Mouse (Mus musculus): ENCODE measurements around the gene Diras1. TPM values are rescaled to one million over a fixed set of nuclear protein-coding genes. Genes with fewer than 3 reads are reported as not detected.

Gene Diras1
- polyA plus RNA-seq, 1 experiment, result 83.8 TPM

- H3K27ac ChIP-seq (ENCODE audit: insufficient read depth, low read length), result no peak overlapping the region
Observed at GRCm38 (mm10) chr10:80985241-80985969, 40.1 kb downstream of the Diras1 start.

GRCm38 (mm10) chr10:80984223-80984622, 41.2 kb downstream of the Diras1 start:
- H3K4me1 ChIP-seq (ENCODE audit: control insufficient read depth, insufficient read depth, low read length), result no peaks in the 10 kb centered on the region; the same call in 1 of the 2 replicates
- no peak overlapping the region for H3K4me3 ChIP-seq (ENCODE audit: insufficient read depth, low read length)
- H3K27ac ChIP-seq (ENCODE audit: insufficient read depth, low read length), result no peak overlapping the region
- TF ChIP-seq POLR2A (IDR thresholded peaks at IDR 0.05; ENCODE audit: extremely low read depth, insufficient read depth, low read length) (no peak), CTCF (IDR thresholded peaks at IDR 0.05; ENCODE audit: extremely low read depth, insufficient read depth, low read length) (no peak)

More at GRCm38 (mm10) chr10:80985241-80985969, 40.1 kb downstream of the Diras1 start:
- TF ChIP-seq POLR2A (IDR thresholded peaks at IDR 0.05; ENCODE audit: extremely low read depth, insufficient read depth, low read length) (no peak), CTCF (IDR thresholded peaks at IDR 0.05; ENCODE audit: extremely low read depth, insufficient read depth, low read length) (no peak)
- Histone ChIP-seq H3K4me3 (ENCODE audit: insufficient read depth, low read length) (peak overlapping the region; percentile 41), H3K4me1 (ENCODE audit: control insufficient read depth, insufficient read depth, low read length) (no peaks in the 10 kb centered on the region; the same call in 1 of the 2 replicates)

GRCm38 (mm10) chr10:80982381-80982780, 43.1 kb downstream of the Diras1 start:
- TF ChIP-seq POLR2A (IDR thresholded peaks at IDR 0.05; ENCODE audit: extremely low read depth, insufficient read depth, low read length) (no peak), CTCF (IDR thresholded peaks at IDR 0.05; ENCODE audit: extremely low read depth, insufficient read depth, low read length) (no peak)
- no peaks in the 10 kb centered on the region; the same call in 1 of the 2 replicates for H3K4me1 ChIP-seq (ENCODE audit: control insufficient read depth, insufficient read depth, low read length)
- H3K4me3 ChIP-seq (ENCODE audit: insufficient read depth, low read length), result no peak overlapping the region
- no peak overlapping the region for H3K27ac ChIP-seq (ENCODE audit: insufficient read depth, low read length)

- H3K4me1 ChIP-seq (ENCODE audit: control insufficient read depth, insufficient read depth, low read length), result no peaks in the 10 kb centered on the region; the same call in 1 of the 2 replicates
- H3K27ac ChIP-seq (ENCODE audit: insufficient read depth, low read length), result no peak overlapping the region
- TF ChIP-seq CTCF (IDR thresholded peaks at IDR 0.05; ENCODE audit: extremely low read depth, insufficient read depth, low read length) (no peak), POLR2A (IDR thresholded peaks at IDR 0.05; ENCODE audit: extremely low read depth, insufficient read depth, low read length) (no peak)
- no peak overlapping the region for H3K4me3 ChIP-seq (ENCODE audit: insufficient read depth, low read length)
Observed at GRCm38 (mm10) chr10:80981564-80982112, 43.8 kb downstream of the Diras1 start.

GRCm38 (mm10) chr10:80975478-80975877, 50.0 kb downstream of the Diras1 start:
- Histone ChIP-seq H3K4me1 (ENCODE audit: control insufficient read depth, insufficient read depth, low read length) (no peaks in the 10 kb centered on the region; the same call in none of the 2 replicates), H3K4me3 (ENCODE audit: insufficient read depth, low read length) (no peak overlapping the region), H3K27ac (ENCODE audit: insufficient read depth, low read length) (no peak overlapping the region)
- TF ChIP-seq CTCF (IDR thresholded peaks at IDR 0.05; ENCODE audit: extremely low read depth, insufficient read depth, low read length) (no peak), POLR2A (IDR thresholded peaks at IDR 0.05; ENCODE audit: extremely low read depth, insufficient read depth, low read length) (no peak)

- no peak overlapping the region for H3K4me3 ChIP-seq (ENCODE audit: insufficient read depth, low read length)
- H3K4me1 ChIP-seq (ENCODE audit: control insufficient read depth, insufficient read depth, low read length), result no peaks in the 10 kb centered on the region; the same call in none of the 2 replicates
- TF ChIP-seq CTCF (IDR thresholded peaks at IDR 0.05; ENCODE audit: extremely low read depth, insufficient read depth, low read length), result no peak
- TF ChIP-seq POLR2A (IDR thresholded peaks at IDR 0.05; ENCODE audit: extremely low read depth, insufficient read depth, low read length), result no peak
- no peak overlapping the region for H3K27ac ChIP-seq (ENCODE audit: insufficient read depth, low read length)
Observed at GRCm38 (mm10) chr10:80973722-80974121, 51.7 kb downstream of the Diras1 start.

GRCm38 (mm10) chr10:80972071-80972987, 53.1 kb downstream of the Diras1 start:
- H3K4me1 ChIP-seq (ENCODE audit: control insufficient read depth, insufficient read depth, low read length), result no peaks in the 10 kb centered on the region; the same call in none of the 2 replicates
- TF ChIP-seq POLR2A (IDR thresholded peaks at IDR 0.05; ENCODE audit: extremely low read depth, insufficient read depth, low read length), result no peak
- TF ChIP-seq CTCF (IDR thresholded peaks at IDR 0.05; ENCODE audit: extremely low read depth, insufficient read depth, low read length), result no peak
- H3K4me3 ChIP-seq (ENCODE audit: insufficient read depth, low read length), result no peak overlapping the region

GRCm38 (mm10) chr10:80971533-80971932, 53.9 kb downstream of the Diras1 start:
- H3K27ac ChIP-seq (ENCODE audit: insufficient read depth, low read length), result no peak overlapping the region
- H3K4me1 ChIP-seq (ENCODE audit: control insufficient read depth, insufficient read depth, low read length), result no peaks in the 10 kb centered on the region; the same call in none of the 2 replicates
- TF ChIP-seq POLR2A (IDR thresholded peaks at IDR 0.05; ENCODE audit: extremely low read depth, insufficient read depth, low read length) (no peak), CTCF (IDR thresholded peaks at IDR 0.05; ENCODE audit: extremely low read depth, insufficient read depth, low read length) (no peak)
- no peak overlapping the region for H3K4me3 ChIP-seq (ENCODE audit: insufficient read depth, low read length)

More at GRCm38 (mm10) chr10:80972071-80972987, 53.1 kb downstream of the Diras1 start:
- no peak overlapping the region for H3K27ac ChIP-seq (ENCODE audit: insufficient read depth, low read length)

GRCm38 (mm10) chr10:80970159-80970558, 55.3 kb downstream of the Diras1 start:
- Histone ChIP-seq H3K4me1 (ENCODE audit: control insufficient read depth, insufficient read depth, low read length) (no peaks in the 10 kb centered on the region; the same call in none of the 2 replicates), H3K27ac (ENCODE audit: insufficient read depth, low read length) (no peak overlapping the region), H3K4me3 (ENCODE audit: insufficient read depth, low read length) (no peak overlapping the region)
- TF ChIP-seq CTCF (IDR thresholded peaks at IDR 0.05; ENCODE audit: extremely low read depth, insufficient read depth, low read length) (no peak), POLR2A (IDR thresholded peaks at IDR 0.05; ENCODE audit: extremely low read depth, insufficient read depth, low read length) (no peak)

Other genes with a start within 250 kb of the Diras1 start
- 38.9 and 46.1 TPM in 2 replicates for gene Sf3a2, start 227.5 kb downstream of the Diras1 start, polyA plus RNA-seq (2012; rRNA removed)
- 59.5 and 62.6 TPM in 2 replicates for gene Plekhj1, start 227.0 kb downstream of the Diras1 start, polyA plus RNA-seq (2012; rRNA removed)
- gene Amh, start 220.4 kb downstream of the Diras1 start, polyA plus RNA-seq (2012; rRNA removed), result 1.6 and 2.3 TPM in 2 replicates
- 4.7 and 5.0 TPM in 2 replicates for gene Jsrp1, start 212.2 kb downstream of the Diras1 start, polyA plus RNA-seq (2012; rRNA removed)
- gene Oaz1, start 199.0 kb downstream of the Diras1 start, polyA plus RNA-seq (2012; rRNA removed), result 643 and 729 TPM in 2 replicates
- gene Lingo3, start 181.6 kb downstream of the Diras1 start, polyA plus RNA-seq (2012; rRNA removed), result 24.8 and 29.4 TPM in 2 replicates
- gene Lsm7, start 170.5 kb downstream of the Diras1 start, polyA plus RNA-seq (2012; rRNA removed), result 223 and 238 TPM in 2 replicates
- 94.2 and 96.5 TPM in 2 replicates for gene Sppl2b, start 170.4 kb downstream of the Diras1 start, polyA plus RNA-seq (2012; rRNA removed)
- 0.21 and 0.40 TPM in 2 replicates for gene Tmprss9, start 153.8 kb downstream of the Diras1 start, polyA plus RNA-seq (2012; rRNA removed)
- 207 and 219 TPM in 2 replicates for gene Timm13, start 124.7 kb downstream of the Diras1 start, polyA plus RNA-seq (2012; rRNA removed)
- 23.6 and 24.5 TPM in 2 replicates for gene Lmnb2, start 107.4 kb downstream of the Diras1 start, polyA plus RNA-seq (2012; rRNA removed)
- gene Gadd45b, start 95.6 kb downstream of the Diras1 start, polyA plus RNA-seq (2012; rRNA removed), result 23.9 and 25.6 TPM in 2 replicates
- 77.9 and 152 TPM in 2 replicates for gene Gng7, start 10.7 kb downstream of the Diras1 start, polyA plus RNA-seq (2012; rRNA removed)
- 72.8 and 73.0 TPM in 2 replicates for gene Slc39a3, start 11.8 kb upstream of the Diras1 start, polyA plus RNA-seq (2012; rRNA removed)
- 222 and 228 TPM in 2 replicates for gene Sgta, start 34.5 kb upstream of the Diras1 start, polyA plus RNA-seq (2012; rRNA removed)
- 66.2 and 68.5 TPM in 2 replicates for gene Thop1, start 44.4 kb upstream of the Diras1 start, polyA plus RNA-seq (2012; rRNA removed)
- gene Creb3l3, start 73.2 kb upstream of the Diras1 start, polyA plus RNA-seq (2012; rRNA removed), result 0.42 TPM in 2 replicates
- gene Map2k2, start 80.3 kb upstream of the Diras1 start, polyA plus RNA-seq (2012; rRNA removed), result 192 and 201 TPM in 2 replicates
- gene Zbtb7a, start 109.6 kb upstream of the Diras1 start, polyA plus RNA-seq (2012; rRNA removed), result 46.9 and 49.9 TPM in 2 replicates
- gene Pias4, start 142.3 kb upstream of the Diras1 start, polyA plus RNA-seq (2012; rRNA removed), result 21.3 and 22.5 TPM in 2 replicates
- 1,040 and 1,088 TPM in 2 replicates for gene Eef2, start 151.0 kb upstream of the Diras1 start, polyA plus RNA-seq (2012; rRNA removed)
- gene Dapk3, start 157.3 kb upstream of the Diras1 start, polyA plus RNA-seq (2012; rRNA removed), result 71.2 and 77.1 TPM in 2 replicates
- gene 4930442H23Rik, start 158.2 kb upstream of the Diras1 start, polyA plus RNA-seq (2012; rRNA removed), result not detected in 2 replicates
- gene Nmrk2, start 176.4 kb upstream of the Diras1 start, polyA plus RNA-seq (2012; rRNA removed), result 0.13 and 0.19 TPM in 2 replicates
- gene Atcay, start 205.2 kb upstream of the Diras1 start, polyA plus RNA-seq (2012; rRNA removed), result 166 and 169 TPM in 2 replicates
- 93.1 and 105 TPM in 2 replicates for gene Zfr2, start 207.5 kb upstream of the Diras1 start, polyA plus RNA-seq (2012; rRNA removed)
- gene Matk, start 227.3 kb upstream of the Diras1 start, polyA plus RNA-seq (2012; rRNA removed), result 475 and 540 TPM in 2 replicates
- 61.1 and 64.7 TPM in 2 replicates for gene Mrpl54, start 241.3 kb upstream of the Diras1 start, polyA plus RNA-seq (2012; rRNA removed)
- 52.1 and 58.2 TPM in 2 replicates for gene Apba3, start 241.3 kb upstream of the Diras1 start, polyA plus RNA-seq (2012; rRNA removed)

Measured in cortical plate, adult 2 months (tissue).